Mouse (Mus musculus): ENCODE data around the gene Kdm2b. TPM values are rescaled to one million over a fixed set of nuclear protein-coding genes. Genes with fewer than 3 reads are reported as not detected.

The Kdm2b gene
- polyA plus RNA-seq, 1 experiment from 2014 or later = 7.6 TPM

DNA sequence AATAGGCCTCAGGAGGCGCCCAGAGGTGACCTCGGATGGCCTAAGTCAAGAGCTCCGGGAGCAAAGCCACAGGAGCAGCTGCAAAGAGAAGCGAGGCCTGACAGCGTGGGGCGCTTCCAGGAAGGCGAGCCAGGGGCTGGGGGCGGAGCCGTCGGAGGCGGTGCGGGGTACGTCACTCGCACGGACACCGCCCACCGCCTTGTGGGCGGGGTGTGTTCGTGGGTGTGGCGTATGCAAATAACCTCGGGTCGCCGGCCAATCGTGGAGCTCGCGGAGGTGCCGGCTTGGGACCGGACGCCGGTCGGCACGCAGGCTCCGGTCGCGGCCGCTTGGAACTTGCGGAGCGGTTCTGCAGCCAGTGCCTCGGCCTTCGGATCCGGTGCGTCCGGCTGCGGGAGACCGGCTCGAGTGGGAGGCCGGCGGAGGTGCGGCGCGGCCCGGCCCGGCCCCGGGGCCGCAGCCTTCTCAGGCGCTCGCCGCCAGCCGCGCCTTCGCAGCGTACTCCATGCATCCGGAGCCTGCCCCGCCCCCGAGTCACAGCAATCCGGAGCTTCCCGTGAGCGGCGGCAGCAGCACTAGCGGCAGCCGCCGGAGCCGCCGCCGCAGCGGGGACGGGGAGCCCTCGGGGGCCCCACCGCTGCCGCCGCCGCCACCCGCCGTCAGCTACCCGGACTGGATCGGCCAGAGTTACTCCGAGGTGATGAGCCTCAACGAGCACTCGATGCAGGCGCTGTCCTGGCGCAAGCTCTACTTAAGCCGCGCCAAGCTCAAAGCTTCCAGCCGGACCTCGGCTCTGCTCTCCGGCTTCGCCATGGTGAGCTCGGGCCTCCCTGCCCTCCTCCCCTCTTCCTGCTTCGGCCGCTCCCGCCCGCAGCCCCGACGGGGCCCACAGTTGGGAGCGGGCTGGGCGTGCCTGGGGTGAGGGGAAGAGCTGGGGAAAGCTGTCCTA lies 25.4 kb upstream of the Kdm2b start, which contains the start of gene Orai1:
Orai1 (plus strand) TSS at position 322 of the 949 bp plus-strand sequence.
- Histone ChIP-seq H3K9me3 (ENCODE audit: control insufficient read depth) (no peaks in the 10 kb centered on the region), H3K4me3 (ENCODE audit: low read depth, low read length) (peak within 1 kb of the TSS; percentile 78), H3K9ac (ENCODE audit: low read depth, low read length) (peak within 1 kb of the TSS; percentile 80), H3K4me1 (replicated peaks; ENCODE audit: control insufficient read depth, insufficient read depth, low read length) (0 out of 2 replicates have a peak, but pooled peaks cover 4% of the 10 kb centered on the region), H3K36me3 (ENCODE audit: control insufficient read depth, insufficient read depth) (peaks cover 5% of the 10 kb centered on the region; the same call in 1 of the 2 replicates), H3K4me2 (replicated peaks; ENCODE audit: low read depth) (peak within 1 kb of the TSS; percentile 67), H3K27me3 (replicated peaks; ENCODE audit: control insufficient read depth, insufficient read depth, low read length) (no peaks in the 10 kb centered on the region), H3K27ac (ENCODE audit: low read depth, low read length) (peak within 1 kb of the TSS; percentile 98)
- peak; percentile 55 for TF ChIP-seq CTCF (IDR thresholded peaks at IDR 0.05; ENCODE audit: low read depth)
- peak; percentile 93 for ATAC-seq
- under 1% methylated on average over 100 of the region's 106 CpGs for WGBS

DNA sequence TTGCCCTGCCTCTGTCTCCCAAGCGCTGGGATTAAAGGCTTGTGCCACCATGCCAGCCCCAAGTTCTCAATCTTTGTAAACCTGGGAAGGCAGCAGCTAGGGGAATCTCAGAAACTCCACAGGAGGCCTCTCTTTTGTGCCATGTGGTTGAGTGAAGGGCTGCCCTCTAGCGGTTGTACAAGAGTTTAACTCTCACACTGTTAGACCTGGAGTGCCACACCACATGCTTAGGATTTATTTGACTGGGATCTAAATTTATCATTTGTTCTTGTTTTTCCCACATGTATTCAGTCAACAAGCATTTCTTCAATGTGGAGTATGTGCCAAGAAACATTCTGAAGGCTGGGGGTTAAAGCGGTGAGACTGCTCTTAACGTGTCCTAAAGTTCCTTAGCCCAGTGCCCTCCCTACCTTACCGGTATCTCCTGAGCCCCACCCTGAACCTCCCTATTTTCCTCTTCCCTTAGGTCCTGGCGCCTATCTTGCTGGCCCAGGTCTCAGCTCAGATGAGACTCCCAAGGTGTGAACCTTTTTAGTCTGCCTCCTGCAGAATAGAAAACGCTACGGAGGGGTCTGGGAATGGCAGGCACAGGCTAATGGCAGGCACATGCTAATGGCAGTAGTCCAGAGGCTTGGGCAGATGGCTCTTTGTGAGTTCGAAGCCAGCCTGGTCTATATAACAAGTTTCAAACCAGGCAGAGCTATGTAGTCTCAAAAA lies 24.1 kb upstream of the Kdm2b start:
- Histone ChIP-seq H3K27me3 (replicated peaks; ENCODE audit: control insufficient read depth, insufficient read depth, low read length) (no peaks in the 10 kb centered on the region), H3K9ac (ENCODE audit: low read depth, low read length) (no peak overlapping the region), H3K9me3 (ENCODE audit: control insufficient read depth) (no peaks in the 10 kb centered on the region), H3K4me1 (replicated peaks; ENCODE audit: control insufficient read depth, insufficient read depth, low read length) (0 out of 2 replicates have a peak, but pooled peaks cover 4% of the 10 kb centered on the region), H3K4me2 (replicated peaks; ENCODE audit: low read depth) (no peak overlapping the region), H3K4me3 (ENCODE audit: low read depth, low read length) (no peak overlapping the region), H3K27ac (ENCODE audit: low read depth, low read length) (peak overlapping the region; percentile 98; the same call in 1 of the 2 replicates), H3K36me3 (ENCODE audit: control insufficient read depth, insufficient read depth) (no peaks in the 10 kb centered on the region; the same call in 1 of the 2 replicates)
- TF ChIP-seq CTCF (IDR thresholded peaks at IDR 0.05; ENCODE audit: low read depth) = peak; percentile 88
- 51% methylated on average over 9 of the region's 9 CpGs for WGBS
- ATAC-seq = no peak

DNA sequence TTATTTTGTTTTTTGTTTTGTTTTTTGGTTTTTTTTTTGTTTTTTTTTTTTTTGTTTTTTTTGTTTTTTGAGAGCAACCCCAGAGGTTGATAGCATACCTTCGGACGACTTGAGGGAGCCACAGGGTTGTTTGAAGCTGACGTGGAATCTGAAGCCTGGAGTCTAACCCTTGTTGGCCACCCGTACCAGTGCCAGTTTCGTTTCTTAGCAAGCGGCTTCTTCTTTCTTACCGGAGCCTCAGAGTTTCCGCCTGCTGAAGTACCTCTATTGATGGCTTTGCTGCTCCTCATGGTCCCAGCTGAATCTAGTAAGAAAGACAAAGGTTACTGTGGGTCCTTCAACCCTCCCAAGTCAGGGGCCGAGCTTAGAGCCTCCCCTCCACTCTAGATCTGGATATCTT lies 22.1 kb upstream of the Kdm2b start:
- Histone ChIP-seq H3K36me3 (ENCODE audit: control insufficient read depth, insufficient read depth) (no peaks in the 10 kb centered on the region), H3K4me3 (ENCODE audit: low read depth, low read length) (no peak overlapping the region), H3K9ac (ENCODE audit: low read depth, low read length) (no peak overlapping the region), H3K4me1 (replicated peaks; ENCODE audit: control insufficient read depth, insufficient read depth, low read length) (no peaks in the 10 kb centered on the region), H3K9me3 (ENCODE audit: control insufficient read depth) (no peaks in the 10 kb centered on the region), H3K27ac (ENCODE audit: low read depth, low read length) (no peak overlapping the region), H3K4me2 (replicated peaks; ENCODE audit: low read depth) (no peak overlapping the region), H3K27me3 (replicated peaks; ENCODE audit: control insufficient read depth, insufficient read depth, low read length) (no peaks in the 10 kb centered on the region)
- WGBS = 97% methylated on average over 9 of the region's 9 CpGs
- no peak for TF ChIP-seq CTCF (IDR thresholded peaks at IDR 0.05; ENCODE audit: low read depth)
- no peak for ATAC-seq

DNA sequence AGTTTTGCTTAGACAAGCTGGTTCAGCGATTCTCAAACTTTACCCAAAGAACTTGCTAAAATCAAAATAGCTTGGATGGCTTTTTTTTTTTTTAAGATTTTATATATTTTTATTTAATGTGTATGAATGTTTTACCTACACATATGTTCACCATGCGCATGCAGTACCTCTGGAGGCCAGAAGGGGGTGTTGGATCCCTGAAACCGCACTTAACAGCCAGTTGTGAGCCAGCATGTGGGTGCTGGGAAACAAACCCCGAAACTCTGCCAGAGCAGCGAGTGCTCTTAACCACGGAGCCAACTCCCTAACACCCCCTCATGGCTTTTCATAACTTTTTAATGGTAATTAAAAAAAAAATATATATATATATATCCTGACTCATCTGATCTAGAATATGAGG lies 21.2 kb upstream of the Kdm2b start:
- WGBS = 91% methylated on average over 6 of the region's 6 CpGs
- no peak for ATAC-seq
- Histone ChIP-seq H3K36me3 (ENCODE audit: control insufficient read depth, insufficient read depth) (no peaks in the 10 kb centered on the region), H3K9me3 (ENCODE audit: control insufficient read depth) (no peaks in the 10 kb centered on the region), H3K4me1 (replicated peaks; ENCODE audit: control insufficient read depth, insufficient read depth, low read length) (no peaks in the 10 kb centered on the region), H3K27me3 (replicated peaks; ENCODE audit: control insufficient read depth, insufficient read depth, low read length) (no peaks in the 10 kb centered on the region), H3K9ac (ENCODE audit: low read depth, low read length) (no peak overlapping the region), H3K4me2 (replicated peaks; ENCODE audit: low read depth) (no peak overlapping the region), H3K4me3 (ENCODE audit: low read depth, low read length) (no peak overlapping the region), H3K27ac (ENCODE audit: low read depth, low read length) (no peak overlapping the region)
- TF ChIP-seq CTCF (IDR thresholded peaks at IDR 0.05; ENCODE audit: low read depth) = peak; percentile 44

DNA sequence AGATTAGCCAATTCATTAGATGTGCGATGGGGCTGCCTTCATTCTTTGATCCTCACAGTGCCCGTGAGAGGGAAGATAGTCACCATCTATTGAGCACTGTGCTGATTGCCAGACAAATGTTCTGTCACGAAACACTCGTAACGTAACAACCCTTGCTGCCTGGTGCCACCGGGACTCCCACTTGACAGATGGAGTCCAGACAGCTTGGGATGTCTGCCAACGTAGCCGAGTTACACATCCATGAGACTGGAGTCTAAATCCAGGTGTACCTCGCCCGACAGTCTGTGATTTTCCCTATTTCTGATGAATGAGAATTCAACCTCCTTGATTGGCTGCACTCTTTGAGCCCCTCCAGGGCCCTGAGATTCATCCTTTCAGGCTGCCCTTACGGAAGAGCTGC lies 20.2 kb upstream of the Kdm2b start:
- TF ChIP-seq CTCF (IDR thresholded peaks at IDR 0.05; ENCODE audit: low read depth) = no peak
- no peak overlapping the region for H3K27ac ChIP-seq (ENCODE audit: low read depth, low read length)
- no peak overlapping the region for H3K4me2 ChIP-seq (replicated peaks; ENCODE audit: low read depth)
- ATAC-seq = no peak
- H3K9ac ChIP-seq (ENCODE audit: low read depth, low read length) = no peak overlapping the region
- WGBS = 47% methylated on average over 11 of the region's 11 CpGs
- no peaks in the 10 kb centered on the region for H3K27me3 ChIP-seq (replicated peaks; ENCODE audit: control insufficient read depth, insufficient read depth, low read length)
- H3K9me3 ChIP-seq (ENCODE audit: control insufficient read depth) = no peaks in the 10 kb centered on the region
- H3K4me1 ChIP-seq (replicated peaks; ENCODE audit: control insufficient read depth, insufficient read depth, low read length) = no peaks in the 10 kb centered on the region
- no peak overlapping the region for H3K4me3 ChIP-seq (ENCODE audit: low read depth, low read length)
- no peaks in the 10 kb centered on the region for H3K36me3 ChIP-seq (ENCODE audit: control insufficient read depth, insufficient read depth)

DNA sequence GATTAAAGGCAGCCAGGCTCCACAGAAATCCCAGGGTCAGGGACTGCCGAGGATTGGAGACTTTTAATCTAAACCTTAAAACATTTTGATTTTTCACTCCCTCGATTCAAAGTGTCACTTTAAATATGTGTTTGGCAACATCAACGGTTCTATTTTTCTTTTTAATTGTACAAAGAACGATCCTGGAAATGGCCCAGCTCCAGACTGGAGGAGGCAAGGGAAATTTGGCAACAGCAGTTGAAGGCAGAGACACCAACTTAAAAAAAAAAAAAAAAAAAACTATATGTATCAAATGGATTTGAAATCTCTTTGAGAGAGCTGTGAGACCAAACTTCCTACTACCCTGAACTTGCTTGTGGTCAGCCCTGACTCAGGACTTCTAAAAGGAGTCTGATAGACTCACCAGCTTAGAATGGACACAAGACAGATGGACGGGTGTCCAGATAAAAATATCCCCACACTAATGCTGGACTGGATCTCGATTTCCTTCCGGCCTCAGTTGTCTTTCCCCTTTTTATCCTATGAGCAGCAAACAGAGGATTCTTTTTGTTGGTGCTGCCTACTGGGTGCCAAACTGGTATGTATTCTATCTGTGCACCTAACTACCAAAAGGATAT lies 19.4 kb upstream of the Kdm2b start:
- no peaks in the 10 kb centered on the region for H3K27me3 ChIP-seq (replicated peaks; ENCODE audit: control insufficient read depth, insufficient read depth, low read length)
- WGBS = 64% methylated on average over 7 of the region's 7 CpGs

More for the DNA sequence above, 19.4 kb upstream of the Kdm2b start:
- Histone ChIP-seq H3K9ac (ENCODE audit: low read depth, low read length) (no peak overlapping the region), H3K4me2 (replicated peaks; ENCODE audit: low read depth) (no peak overlapping the region), H3K4me1 (replicated peaks; ENCODE audit: control insufficient read depth, insufficient read depth, low read length) (no peaks in the 10 kb centered on the region), H3K9me3 (ENCODE audit: control insufficient read depth) (no peaks in the 10 kb centered on the region), H3K27ac (ENCODE audit: low read depth, low read length) (no peak overlapping the region), H3K36me3 (ENCODE audit: control insufficient read depth, insufficient read depth) (no peaks in the 10 kb centered on the region), H3K4me3 (ENCODE audit: low read depth, low read length) (no peak overlapping the region)
- ATAC-seq = no peak
- TF ChIP-seq CTCF (IDR thresholded peaks at IDR 0.05; ENCODE audit: low read depth) = no peak

All from intestine, postnatal 0 days (tissue).